Mouse (Mus musculus) brown adipose tissue, adult 24 weeks (tissue): ENCODE data around the gene Scgb1b29. TPM values are rescaled to one million over a fixed set of nuclear protein-coding genes. Genes with fewer than 3 reads are reported as not detected.
"Not testable (repeated sequence)": the region's sequence is repeated elsewhere in the genome, so short reads cannot be mapped to it uniquely, and the experiment has no call there.

ENCODE experiments used
- H3K27ac ChIP-seq: fragments of 200-500 bp; replicated peaks from 2 replicates; pipeline ENCODE4 v1.5.1; 2012; ENCODE audit warnings: low read depth, mild to moderate bottlenecking, low read length
- H3K4me1 ChIP-seq: fragments of 200-500 bp; 2 replicates; pipeline ENCODE4 v1.6.1; 2012; ENCODE audit warnings: low read length, mixed read lengths; ENCODE audit not compliant: control insufficient read depth, insufficient read depth, insufficient read length
- H3K4me3 ChIP-seq: fragments of 200-500 bp; 2 replicates; pipeline ENCODE4 v1.5.1; 2012; ENCODE audit warnings: low read depth, mild to moderate bottlenecking, low read length, moderate library complexity; ENCODE audit not compliant: insufficient read depth
- polyA plus RNA-seq: library from polyadenylated mRNA; stranded (reverse); fragments of >200 nt; gene quantifications from 2 replicates; pipeline ENCODE4 v1.2.4, GENCODE M21; 2012; ENCODE audit not compliant: missing spikeins, insufficient read depth, insufficient read length

Scgb1b29 gene
- polyA plus RNA-seq: not detected in 2 replicates

GRCm38 (mm10) chr7:32441241-32441640 lies at the start of gene Scgb1b29:
Scgb1b29 (plus strand) TSS chr7:32441541.
- not testable (repeated sequence) for H3K27ac ChIP-seq, H3K4me3 ChIP-seq, H3K4me1 ChIP-seq

GRCm38 (mm10) chr7:32428636-32429035 lies 12.7 kb upstream of the Scgb1b29 start:
- not testable (repeated sequence) for H3K4me1 ChIP-seq, H3K4me3 ChIP-seq, H3K27ac ChIP-seq

Other genes with a start within 250 kb of the Scgb1b29 start
- not detected in 2 replicates for gene Scgb2b11, start 230.4 kb upstream of the Scgb1b29 start, polyA plus RNA-seq
- gene Scgb1b11, start 218.7 kb upstream of the Scgb1b29 start, polyA plus RNA-seq: not detected in 2 replicates
- not detected in 2 replicates for gene Scgb2b12, start 114.3 kb upstream of the Scgb1b29 start, polyA plus RNA-seq
- not detected in 2 replicates for gene Scgb1b12, start 107.4 kb upstream of the Scgb1b29 start, polyA plus RNA-seq